Mouse (Mus musculus): ENCODE results near the gene Ak4. TPM values are rescaled to one million over a fixed set of nuclear protein-coding genes. Genes with fewer than 3 reads are reported as not detected.

Gene Ak4
- polyA plus RNA-seq, 1 experiment from 2014 or later, result 21.1 TPM

- ATAC-seq (ENCODE audit: low read depth), result no peak
- Histone ChIP-seq H3K4me3 (ENCODE audit: low read length) (no peak overlapping the region), H3K4me2 (ENCODE audit: low read depth, low read length) (no peak overlapping the region), H3K9ac (ENCODE audit: low read length) (no peak overlapping the region), H3K27ac (ENCODE audit: low read length) (no peak overlapping the region), H3K9me3 (ENCODE audit: control insufficient read depth, low read length) (no peaks in the 10 kb centered on the region), H3K4me1 (replicated peaks; ENCODE audit: control insufficient read depth, insufficient read depth, low read length) (peaks cover 6% of the 10 kb centered on the region), H3K27me3 (ENCODE audit: control insufficient read depth, insufficient read depth, low read depth, low read length) (peaks cover 9% of the 10 kb centered on the region; the same call in 1 of the 2 replicates), H3K36me3 (ENCODE audit: control insufficient read depth, insufficient read depth, low read length) (no peaks in the 10 kb centered on the region)
- 60% methylated on average over 8 of the region's 8 CpGs for WGBS
Measured at GRCm38 (mm10) chr4:101510111-101510903, 91.2 kb downstream of the Ak4 start.

DNA sequence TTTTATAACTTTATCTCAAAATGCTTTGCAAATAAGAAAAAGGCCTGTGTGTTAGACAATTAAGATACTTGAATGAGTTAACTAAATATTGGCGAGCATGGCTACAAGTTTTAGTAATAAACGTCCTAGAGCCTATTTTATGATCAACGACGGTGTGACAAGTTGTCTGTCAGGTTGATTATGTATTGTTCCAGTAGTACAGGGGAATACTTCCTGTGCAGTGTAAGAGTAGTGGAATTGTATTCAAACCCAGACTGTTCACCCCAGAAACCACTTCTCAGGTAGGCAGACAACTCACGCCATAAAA lies 91.8 kb downstream of the Ak4 start:
- 55% methylated on average over 5 of the region's 5 CpGs for WGBS
- Histone ChIP-seq H3K36me3 (ENCODE audit: control insufficient read depth, insufficient read depth, low read length) (no peaks in the 10 kb centered on the region), H3K9me3 (ENCODE audit: control insufficient read depth, low read length) (no peaks in the 10 kb centered on the region), H3K4me2 (ENCODE audit: low read depth, low read length) (no peak overlapping the region), H3K4me1 (replicated peaks; ENCODE audit: control insufficient read depth, insufficient read depth, low read length) (peaks cover 6% of the 10 kb centered on the region), H3K27me3 (ENCODE audit: control insufficient read depth, insufficient read depth, low read depth, low read length) (peaks cover 9% of the 10 kb centered on the region; the same call in 1 of the 2 replicates), H3K27ac (ENCODE audit: low read length) (no peak overlapping the region), H3K4me3 (ENCODE audit: low read length) (no peak overlapping the region), H3K9ac (ENCODE audit: low read length) (no peak overlapping the region)
- no peak for ATAC-seq (ENCODE audit: low read depth)

GRCm38 (mm10) chr4:101511768-101512521 lies 92.9 kb downstream of the Ak4 start:
- H3K4me2 ChIP-seq (ENCODE audit: low read depth, low read length), result no peak overlapping the region
- ATAC-seq (ENCODE audit: low read depth), result no peak
- no peaks in the 10 kb centered on the region for H3K36me3 ChIP-seq (ENCODE audit: control insufficient read depth, insufficient read depth, low read length)
- no peak overlapping the region for H3K27ac ChIP-seq (ENCODE audit: low read length)
- H3K4me3 ChIP-seq (ENCODE audit: low read length), result no peak overlapping the region
- H3K9me3 ChIP-seq (ENCODE audit: control insufficient read depth, low read length), result no peaks in the 10 kb centered on the region
- whole genome bisulfite sequencing, result 83% methylated on average over 5 of the region's 5 CpGs
- peaks cover 6% of the 10 kb centered on the region for H3K4me1 ChIP-seq (replicated peaks; ENCODE audit: control insufficient read depth, insufficient read depth, low read length)
- H3K27me3 ChIP-seq (ENCODE audit: control insufficient read depth, insufficient read depth, low read depth, low read length), result peaks cover 9% of the 10 kb centered on the region; the same call in 1 of the 2 replicates
- H3K9ac ChIP-seq (ENCODE audit: low read length), result no peak overlapping the region

- Histone ChIP-seq H3K4me2 (ENCODE audit: low read depth, low read length) (no peak overlapping the region), H3K27ac (ENCODE audit: low read length) (no peak overlapping the region), H3K9ac (ENCODE audit: low read length) (no peak overlapping the region), H3K36me3 (ENCODE audit: control insufficient read depth, insufficient read depth, low read length) (no peaks in the 10 kb centered on the region), H3K4me3 (ENCODE audit: low read length) (no peak overlapping the region), H3K4me1 (replicated peaks; ENCODE audit: control insufficient read depth, insufficient read depth, low read length) (peaks cover 6% of the 10 kb centered on the region), H3K9me3 (ENCODE audit: control insufficient read depth, low read length) (no peaks in the 10 kb centered on the region), H3K27me3 (ENCODE audit: control insufficient read depth, insufficient read depth, low read depth, low read length) (peaks cover 9% of the 10 kb centered on the region; the same call in 1 of the 2 replicates)
- no peak for ATAC-seq (ENCODE audit: low read depth)
- 86% methylated on average over 3 of the region's 3 CpGs for WGBS
Measured at GRCm38 (mm10) chr4:101513251-101513650, 94.2 kb downstream of the Ak4 start.

- Histone ChIP-seq H3K4me2 (ENCODE audit: low read depth, low read length) (no peak overlapping the region), H3K27me3 (ENCODE audit: control insufficient read depth, insufficient read depth, low read depth, low read length) (no peaks in the 10 kb centered on the region; the same call in 1 of the 2 replicates), H3K27ac (ENCODE audit: low read length) (no peak overlapping the region), H3K4me3 (ENCODE audit: low read length) (no peak overlapping the region), H3K4me1 (replicated peaks; ENCODE audit: control insufficient read depth, insufficient read depth, low read length) (no peaks in the 10 kb centered on the region), H3K9me3 (ENCODE audit: control insufficient read depth, low read length) (no peaks in the 10 kb centered on the region), H3K9ac (ENCODE audit: low read length) (no peak overlapping the region), H3K36me3 (ENCODE audit: control insufficient read depth, insufficient read depth, low read length) (no peaks in the 10 kb centered on the region)
- no peak for ATAC-seq (ENCODE audit: low read depth)
- WGBS, result 89% methylated on average over 14 of the region's 14 CpGs
Measured at GRCm38 (mm10) chr4:101515853-101516252, 96.8 kb downstream of the Ak4 start.

Other genes with a start within 250 kb of the Ak4 start
- gene Jak1, start 154.0 kb upstream of the Ak4 start, polyA plus RNA-seq (2015; fragmentation: Nextera tagmentation; extraction: Ambion mirVana), result 76.9 and 81.7 TPM in 2 replicates
- gene Dnajc6, start 77.4 kb downstream of the Ak4 start, polyA plus RNA-seq (2015; fragmentation: Nextera tagmentation; extraction: Ambion mirVana), result 0.78 and 1.1 TPM in 2 replicates
- gene Leprot, start 228.4 kb downstream of the Ak4 start, polyA plus RNA-seq (2015; fragmentation: Nextera tagmentation; extraction: Ambion mirVana), result 96.7 and 99.8 TPM in 2 replicates

All from lung, embryonic 16.5 days (tissue).